Mouse (Mus musculus) embryo, embryonic 10.5 days (tissue): ENCODE results near the gene Cldn9.
A peak's percentile ranks its signal among the peaks of the same experiment; 100 is the strongest.

Experiments
- DNase-seq: peaks from one replicate; pipeline ENCODE4 v3.0.0-alpha.2; 2015; ENCODE audit warnings: low spot score

The Cldn9 gene

GRCm38 (mm10) chr17:23680336-23680735 is 3.5 kb downstream of the Cldn9 start:
- no peak for DNase-seq

DNA sequence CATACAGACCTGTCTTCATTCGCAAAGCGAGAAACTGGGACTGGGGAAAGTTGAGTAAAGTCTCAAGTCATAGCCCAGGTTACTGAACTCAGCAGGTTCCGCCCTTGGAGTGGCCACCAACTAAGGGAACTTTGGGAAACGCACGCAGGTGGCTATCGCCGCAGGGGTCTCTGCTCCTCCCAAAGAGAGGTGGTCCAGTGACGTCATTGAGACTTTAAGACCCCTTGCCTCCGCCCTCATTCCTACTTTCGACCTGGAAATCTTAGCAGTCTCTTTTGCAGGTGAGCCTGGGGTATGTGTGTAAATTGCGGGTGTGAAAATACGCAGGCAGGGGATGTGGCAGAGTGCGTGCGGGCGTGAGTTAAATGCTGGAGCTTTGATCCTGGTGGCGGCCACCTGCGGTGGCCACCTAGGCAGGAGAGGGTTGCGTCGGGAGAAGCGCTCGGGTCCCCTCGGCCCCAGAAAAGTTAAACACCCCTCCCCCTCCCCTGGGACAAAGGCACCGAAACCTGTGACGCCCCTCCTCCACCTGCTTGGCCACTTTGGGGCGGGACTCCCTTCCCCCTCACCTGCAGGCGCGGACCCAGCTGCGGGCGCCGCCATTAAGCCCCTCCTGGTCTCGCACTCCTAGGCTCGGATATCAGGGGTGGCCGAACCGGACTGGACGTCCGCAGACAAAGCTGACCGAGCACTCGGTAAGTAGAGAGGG is 4.5 kb downstream of the Cldn9 start, which contains the start of gene Cldn6:
Cldn6 (plus strand) TSS at position 123 of the 709 bp plus-strand sequence.
- no peak for DNase-seq

GRCm38 (mm10) chr17:23677236-23677679 is 6.6 kb downstream of the Cldn9 start, which contains the start of gene Tnfrsf12a:
Gene Tnfrsf12a (minus strand): TSS chr17:23677468.
- DNase-seq = peak; percentile 90

GRCm38 (mm10) chr17:23676473-23677031 is 7.3 kb downstream of the Cldn9 start:
- DNase-seq = peak; percentile 62

- DNase-seq = peak; percentile 49
Measured at GRCm38 (mm10) chr17:23675564-23676281, 8.1 kb downstream of the Cldn9 start.

DNA sequence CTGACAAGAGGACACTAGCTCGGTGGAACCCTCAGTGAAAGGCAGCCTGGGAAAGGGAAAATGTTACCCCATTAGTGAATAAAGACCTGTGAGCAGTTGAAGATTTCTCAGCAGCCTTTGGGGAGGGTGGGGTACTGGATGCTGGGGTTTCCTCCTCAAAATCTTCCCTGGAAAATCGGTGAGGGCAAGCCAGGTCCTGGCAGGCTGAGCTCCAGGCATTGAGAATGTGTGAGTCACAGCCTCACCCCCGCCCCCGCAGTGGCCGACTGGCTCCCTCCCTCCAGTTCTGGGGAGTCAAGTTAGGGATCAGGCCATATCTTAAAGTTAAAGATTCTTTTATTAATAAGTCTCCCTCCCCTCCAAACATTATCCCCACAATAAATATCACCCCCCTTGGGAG is 8.7 kb downstream of the Cldn9 start:
- no peak for DNase-seq

DNA sequence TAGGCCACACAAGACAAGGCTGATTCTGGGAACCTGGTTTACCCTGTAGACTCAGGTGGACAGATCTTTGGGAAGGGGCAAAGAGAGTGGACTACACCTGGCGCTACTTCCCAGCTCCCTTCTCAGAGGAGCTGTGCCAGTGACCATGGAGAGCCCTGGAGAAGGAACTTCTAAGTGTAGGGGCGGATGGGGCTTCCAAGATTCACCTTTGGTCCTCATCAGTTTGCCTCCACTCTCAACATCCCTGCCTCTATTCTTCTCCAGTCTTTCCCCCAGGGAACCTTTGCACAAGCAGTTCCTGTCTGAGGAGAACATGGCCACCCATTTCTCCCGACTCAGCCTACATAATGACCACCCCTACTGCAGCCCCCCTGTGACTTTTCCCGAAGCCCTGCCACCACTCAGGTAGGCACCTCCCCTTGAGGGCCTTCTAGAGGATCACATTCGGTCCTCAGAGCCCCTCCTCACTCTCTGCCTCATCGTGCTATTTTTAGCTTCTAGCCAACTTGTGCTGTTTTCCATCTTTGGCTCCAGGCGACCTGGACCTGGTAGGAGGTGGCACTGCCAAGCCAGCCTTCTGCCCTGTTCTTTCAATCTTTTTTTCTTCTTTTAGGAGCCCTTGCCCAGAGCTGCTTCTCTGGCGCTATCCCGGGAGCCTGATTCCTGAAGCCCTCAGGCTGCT is 9.4 kb downstream of the Cldn9 start:
- DNase-seq = no peak

GRCm38 (mm10) chr17:23673424-23674073 is 10.3 kb downstream of the Cldn9 start, which contains the start of the genes Hcfc1r1 and Thoc6:
Gene Hcfc1r1 (plus strand): TSS chr17:23673596.
Gene Thoc6 (minus strand): TSS chr17:23673882.
- DNase-seq = peak; percentile 96

DNA sequence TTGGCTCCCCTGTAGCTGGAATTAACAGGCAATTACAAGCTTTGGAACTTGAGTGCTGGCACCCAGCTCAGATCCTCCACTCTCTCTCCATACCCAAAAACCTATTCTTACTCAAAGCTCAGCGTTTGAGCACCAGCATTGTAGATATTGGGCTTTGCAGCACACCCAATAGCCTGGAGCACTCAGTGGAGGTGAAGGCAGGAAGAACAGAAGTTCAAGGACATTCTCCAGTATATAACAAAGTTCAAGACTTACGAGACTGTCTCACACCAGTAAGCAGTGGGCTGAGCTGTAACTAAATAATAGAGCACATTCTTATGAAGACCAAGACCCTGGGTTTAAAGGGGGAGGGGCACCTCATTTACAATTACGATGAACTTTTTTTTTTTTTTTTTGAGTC is 11.1 kb downstream of the Cldn9 start:
- DNase-seq = no peak

GRCm38 (mm10) chr17:23671519-23671918 is 12.3 kb downstream of the Cldn9 start:
- no peak for DNase-seq

DNA sequence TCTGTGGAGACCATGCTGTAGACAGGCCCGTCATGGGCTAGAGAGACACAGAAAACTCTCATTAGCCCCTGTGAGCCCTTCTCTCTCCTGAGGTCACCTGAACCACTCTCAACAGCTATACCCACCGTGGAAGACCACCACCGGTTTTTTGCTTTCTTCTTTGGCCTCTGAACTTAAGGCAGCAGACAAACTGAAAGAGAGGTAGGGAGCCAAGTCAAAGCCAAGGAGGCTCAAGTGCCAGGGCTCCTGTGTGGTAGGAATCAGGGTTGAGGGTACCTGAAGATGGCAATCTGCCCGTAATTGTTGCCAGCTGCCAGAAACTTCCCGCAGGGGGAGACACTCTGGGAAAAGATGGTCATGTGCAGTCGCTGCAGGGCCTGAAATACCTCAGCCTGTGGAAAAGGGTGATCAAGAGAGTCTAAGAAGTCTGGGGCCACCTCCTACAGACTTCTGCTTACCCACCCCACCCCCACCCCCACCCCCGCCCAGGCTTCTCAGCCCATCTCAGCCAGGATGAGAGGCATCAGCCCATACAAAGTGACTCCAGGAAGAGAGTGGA is 13.2 kb downstream of the Cldn9 start:
- no peak for DNase-seq

DNA sequence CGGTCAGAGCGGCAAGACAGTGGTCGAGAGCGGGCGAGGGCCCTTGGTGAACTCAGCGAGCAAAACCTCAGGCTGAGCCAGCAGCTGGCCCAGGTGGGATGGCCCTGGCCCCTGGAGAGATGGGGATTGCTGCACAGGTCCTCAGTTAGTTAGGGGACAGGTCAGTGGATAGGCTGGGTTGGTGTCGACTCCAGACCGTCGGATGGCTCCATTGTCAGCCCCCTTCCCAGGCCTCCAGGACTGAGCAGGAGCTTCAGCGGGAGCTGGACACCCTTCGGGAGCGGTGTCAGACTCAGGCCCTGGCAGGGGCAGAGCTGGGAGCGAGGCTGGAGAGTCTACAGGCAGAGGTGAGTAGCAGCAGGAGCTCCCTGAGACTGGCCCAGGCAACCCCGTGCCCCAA is 18.3 kb downstream of the Cldn9 start:
- no peak for DNase-seq

DNA sequence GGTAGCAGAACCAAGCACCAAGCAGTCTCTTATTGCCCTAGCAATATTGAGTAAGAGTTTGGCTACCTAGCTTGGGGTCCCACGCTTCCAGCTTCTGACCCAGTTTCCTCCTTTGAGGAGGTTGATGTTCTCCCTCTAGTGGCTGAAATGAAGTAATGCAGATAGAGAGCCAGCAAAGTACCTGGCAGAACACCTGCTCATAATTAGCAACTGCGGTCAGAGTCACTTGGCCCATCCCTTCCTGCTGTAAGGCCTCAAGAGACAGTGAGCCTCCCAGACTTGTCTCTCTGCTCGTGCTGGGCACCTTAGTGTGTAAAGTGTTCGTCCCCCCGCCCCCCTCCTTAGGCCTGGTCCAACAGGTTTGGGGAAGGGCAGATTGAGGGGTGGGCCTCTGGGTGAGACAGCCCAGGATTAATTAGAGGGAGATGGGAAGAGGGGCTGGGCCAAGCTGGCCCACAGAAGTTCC is 19.2 kb downstream of the Cldn9 start:
- peak; percentile 76 for DNase-seq

DNA sequence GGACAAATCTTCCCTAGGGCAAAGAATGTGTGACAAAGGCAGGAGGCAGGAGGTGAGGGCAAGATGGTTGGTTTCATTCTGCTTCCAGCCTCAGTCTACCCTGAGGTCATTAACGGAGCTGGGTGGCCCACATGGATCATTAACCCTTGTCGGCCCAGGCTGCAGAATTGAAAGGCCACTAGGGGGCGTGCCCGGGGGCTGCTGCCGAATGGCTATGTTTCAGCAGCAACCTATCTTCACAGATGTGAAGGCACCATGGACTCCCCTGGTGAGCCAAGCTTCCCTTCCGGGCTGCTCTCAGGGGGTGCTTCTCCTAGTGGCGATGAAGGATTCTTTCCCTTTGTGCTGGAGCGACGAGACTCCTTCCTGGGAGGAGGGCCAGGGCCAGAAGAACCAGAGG is 22.3 kb downstream of the Cldn9 start:
- DNase-seq = peak; percentile 39

DNA sequence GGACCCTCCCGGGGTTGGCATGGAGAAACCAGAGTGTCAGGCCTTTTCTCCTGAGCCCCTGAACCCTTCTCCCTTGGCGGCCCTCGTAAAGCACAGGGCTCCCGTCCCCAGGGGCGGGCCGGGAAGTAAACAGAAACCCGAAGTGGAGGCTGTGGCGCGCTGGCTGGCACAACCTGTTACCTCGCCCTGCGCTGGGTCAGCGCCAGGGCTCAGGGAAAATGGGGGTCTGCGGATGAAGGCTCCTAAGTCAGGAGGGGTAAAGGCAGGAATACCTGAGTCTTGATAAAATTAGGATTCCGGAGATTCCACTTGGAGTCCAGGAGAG is 23.0 kb downstream of the Cldn9 start:
- no peak for DNase-seq

GRCm38 (mm10) chr17:23660117-23660875 is 23.5 kb downstream of the Cldn9 start, which contains the start of gene Bicdl2:
Gene Bicdl2 (plus strand): TSS chr17:23660506.
- no peak for DNase-seq

DNA sequence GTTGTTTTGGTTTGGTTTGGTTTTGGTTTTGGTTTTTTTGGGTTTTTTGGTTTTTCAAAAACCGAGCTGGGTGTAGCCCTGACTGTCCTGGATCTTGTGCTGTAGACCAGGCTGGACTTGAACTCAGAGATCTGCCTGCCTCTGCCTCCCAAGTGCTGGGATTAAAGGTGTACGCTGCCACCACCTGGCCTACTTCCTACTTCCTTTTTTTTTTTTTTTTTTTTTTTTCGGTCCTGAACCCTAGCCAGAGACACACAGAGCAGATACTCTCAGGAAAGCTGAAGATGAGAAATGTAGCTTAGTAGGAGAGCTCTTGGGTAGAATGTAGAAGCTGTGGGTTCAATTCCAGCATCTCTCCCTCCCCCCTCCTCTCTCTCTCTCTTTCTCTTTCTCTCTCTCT is 25.4 kb downstream of the Cldn9 start:
- no peak for DNase-seq

DNA sequence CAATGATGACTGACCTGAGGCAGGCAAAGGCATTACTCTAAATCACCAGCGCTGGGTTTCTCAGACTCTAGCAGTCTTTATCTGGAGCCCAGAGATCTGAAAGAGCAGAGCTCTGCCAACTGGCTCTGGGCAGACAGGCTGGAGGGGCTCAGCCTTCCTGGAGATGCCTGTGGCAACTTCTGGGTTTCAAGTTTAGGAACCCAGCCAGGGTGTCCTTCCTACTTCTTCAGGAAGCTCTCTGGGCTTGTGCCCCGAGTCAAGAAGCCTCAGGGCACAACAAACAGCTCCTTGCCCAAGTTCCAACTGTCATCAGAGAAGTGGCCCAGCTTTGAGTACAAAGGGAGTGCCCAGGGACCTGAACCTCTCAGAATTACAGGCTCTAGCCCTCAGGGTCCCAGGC is 29.4 kb downstream of the Cldn9 start:
- no peak for DNase-seq

- no peak for DNase-seq
Measured at GRCm38 (mm10) chr17:23654001-23654400, 29.8 kb downstream of the Cldn9 start.

GRCm38 (mm10) chr17:23653324-23653723 is 30.5 kb downstream of the Cldn9 start:
- DNase-seq = no peak

- DNase-seq = no peak
Measured at GRCm38 (mm10) chr17:23651363-23651762, 32.5 kb downstream of the Cldn9 start.
